Mouse (Mus musculus) testis, postnatal 10 days (tissue): Measurements from ENCODE around the gene Tmem260.

Source experiments
- DNase-seq: peaks from one replicate; pipeline ENCODE4 v3.0.0; 2021; ENCODE audit warnings: low spot score

Tmem260 gene

DNA sequence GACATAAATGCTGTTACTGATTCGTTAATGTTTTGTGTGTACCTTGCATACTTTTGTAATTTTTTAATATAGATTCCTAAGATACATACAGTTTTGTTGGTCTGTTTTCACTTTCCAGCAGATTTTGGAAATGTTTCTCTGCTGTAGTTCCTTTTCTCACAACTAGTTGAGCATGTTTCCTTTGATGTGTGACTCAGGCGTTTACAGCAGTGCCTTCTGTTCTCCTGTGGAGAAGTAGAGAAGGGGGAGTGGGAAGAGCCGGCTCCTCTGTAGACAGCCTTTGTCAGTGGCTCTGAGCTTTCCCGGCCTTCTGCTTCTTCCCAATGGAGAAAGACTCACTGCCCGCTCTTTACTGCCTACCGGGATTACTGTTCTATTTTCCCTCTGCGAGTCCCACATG is 35.7 kb downstream of the Tmem260 start:
- DNase-seq = no peak

DNA sequence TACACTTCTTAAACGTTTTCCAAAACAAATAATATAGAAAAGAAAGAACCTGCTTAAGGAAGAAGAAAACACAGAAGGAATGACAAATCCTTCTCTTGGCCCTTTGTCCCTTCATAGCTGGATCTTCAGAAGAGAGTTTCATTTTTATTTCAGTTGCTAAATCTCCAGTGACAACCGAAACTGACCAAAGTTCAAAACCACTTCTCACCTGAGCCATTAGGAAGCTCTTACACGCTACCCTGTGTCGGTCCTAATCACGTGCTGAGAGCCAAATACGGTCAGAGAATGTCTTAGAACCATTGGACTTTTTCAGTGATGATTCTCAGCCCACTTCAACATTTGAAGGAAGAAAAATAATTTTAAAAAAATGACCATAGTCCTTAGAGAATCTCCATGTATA is 36.8 kb downstream of the Tmem260 start:
- DNase-seq = no peak

DNA sequence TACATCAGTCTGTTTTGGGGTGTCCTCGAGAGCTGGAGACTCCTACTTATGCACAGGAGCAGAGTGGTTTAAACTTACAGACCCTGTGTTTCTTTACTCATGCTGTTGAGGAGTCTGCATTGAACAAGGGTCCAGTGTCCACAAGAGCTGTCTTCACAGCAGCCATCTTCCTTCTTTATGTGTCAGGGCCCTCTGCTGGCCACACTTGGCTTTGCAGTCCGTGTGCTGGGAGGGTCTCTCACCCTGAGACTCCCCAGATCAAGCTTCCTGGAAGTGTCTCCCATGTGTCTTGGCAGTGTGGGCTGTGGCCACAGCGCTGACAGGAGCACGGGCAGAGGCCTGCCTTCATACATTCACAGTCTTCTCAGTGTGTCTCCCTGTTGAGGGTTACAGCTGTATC is 48.0 kb downstream of the Tmem260 start:
- peak; percentile 63 for DNase-seq

DNA sequence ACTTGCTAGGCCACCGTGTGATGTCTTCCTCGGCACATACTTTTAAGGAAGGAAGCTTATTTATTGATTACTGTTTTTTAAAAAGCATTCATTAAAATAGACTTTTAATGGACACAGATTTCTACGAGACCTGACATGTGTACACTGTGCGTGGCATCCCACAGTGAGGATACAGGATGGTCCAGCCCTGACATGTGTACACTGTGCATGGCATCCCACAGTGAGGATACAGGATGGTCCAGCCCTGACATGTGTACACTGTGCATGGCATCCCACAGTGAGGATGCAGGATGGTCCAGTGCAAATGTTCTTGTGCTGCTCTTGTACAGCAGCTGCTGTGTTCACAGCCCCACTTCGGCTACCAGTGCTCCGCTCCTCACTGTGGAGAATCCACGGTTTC is 56.6 kb downstream of the Tmem260 start:
- DNase-seq = no peak

DNA sequence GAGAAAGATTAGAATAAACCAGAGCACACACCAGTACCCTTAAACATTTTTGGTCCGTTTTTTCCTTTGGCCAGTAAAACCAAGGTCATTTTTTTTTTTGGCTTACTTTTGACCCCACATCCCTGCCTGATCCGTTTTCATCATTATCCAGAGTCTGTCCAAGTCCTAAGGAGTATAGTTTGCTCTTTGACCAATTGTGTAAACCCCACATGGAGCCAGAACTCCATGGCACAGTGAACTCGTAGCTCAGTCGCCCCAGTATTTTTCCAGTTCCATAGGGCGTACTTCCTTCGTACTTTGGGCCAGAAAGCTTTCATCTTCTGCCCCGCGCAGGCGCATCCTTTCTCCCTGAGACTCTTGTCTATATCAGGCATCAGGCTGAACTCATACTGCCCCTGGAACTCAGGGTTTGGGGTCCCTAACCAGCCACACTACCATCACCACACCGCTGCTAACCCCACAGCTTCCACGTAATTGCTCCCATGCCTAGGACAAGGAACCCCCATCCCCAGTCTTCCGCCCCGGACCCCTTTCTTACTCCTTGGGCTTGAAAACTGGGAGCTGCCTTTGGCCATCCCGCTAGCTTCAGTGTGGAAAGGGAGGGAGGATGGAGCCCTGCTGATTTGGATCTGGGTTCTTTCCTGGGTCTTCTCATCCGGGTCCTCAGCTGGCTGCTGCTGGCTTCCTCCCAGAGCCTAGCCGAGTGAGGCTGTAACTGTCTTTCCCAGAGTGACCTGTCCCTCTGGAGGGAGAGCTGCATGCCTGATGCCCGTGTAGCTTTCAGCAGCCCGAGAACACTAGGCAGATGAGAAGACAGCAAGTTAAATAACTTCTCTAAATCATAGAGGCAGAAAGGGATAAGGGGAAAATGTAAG is 58.0 kb downstream of the Tmem260 start:
- DNase-seq = no peak

DNA sequence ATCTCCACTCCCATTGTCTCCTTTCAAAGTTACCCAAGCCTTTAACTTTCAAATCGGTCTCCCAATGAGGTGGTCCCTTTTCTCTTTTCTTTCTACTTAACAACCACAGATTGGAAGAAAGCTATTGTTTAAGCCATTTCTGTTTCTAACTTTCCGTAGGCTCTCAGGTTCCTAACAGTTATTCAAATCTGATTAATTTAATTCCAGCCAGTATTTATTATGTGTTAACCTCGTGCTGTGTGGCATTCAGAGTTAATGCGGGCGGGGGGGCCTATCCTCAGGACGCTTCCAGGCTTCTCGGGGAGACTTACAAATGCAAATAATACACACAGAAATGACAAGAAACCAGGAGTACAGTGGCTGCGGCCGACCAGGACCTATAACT is 58.6 kb downstream of the Tmem260 start:
- DNase-seq = no peak

DNA sequence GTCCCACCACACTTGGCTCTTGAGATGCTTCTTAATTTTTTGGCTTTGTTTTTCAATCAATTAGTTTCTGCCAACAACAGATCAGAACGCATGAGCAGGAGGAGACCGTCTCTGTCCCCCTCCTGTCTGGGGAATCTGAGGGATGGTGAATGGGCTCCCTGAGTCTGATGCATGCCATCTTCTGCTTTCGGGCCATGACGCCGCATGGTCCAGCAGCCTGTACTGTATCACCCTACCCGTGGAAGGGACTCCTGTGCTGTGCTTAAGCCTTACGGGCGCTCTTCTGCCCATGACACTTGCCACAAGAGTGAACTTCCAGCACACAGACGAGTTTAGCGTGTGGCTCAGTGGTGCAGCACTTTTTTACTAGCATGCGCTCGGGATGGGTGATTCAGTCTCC is 59.7 kb downstream of the Tmem260 start:
- no peak for DNase-seq

DNA sequence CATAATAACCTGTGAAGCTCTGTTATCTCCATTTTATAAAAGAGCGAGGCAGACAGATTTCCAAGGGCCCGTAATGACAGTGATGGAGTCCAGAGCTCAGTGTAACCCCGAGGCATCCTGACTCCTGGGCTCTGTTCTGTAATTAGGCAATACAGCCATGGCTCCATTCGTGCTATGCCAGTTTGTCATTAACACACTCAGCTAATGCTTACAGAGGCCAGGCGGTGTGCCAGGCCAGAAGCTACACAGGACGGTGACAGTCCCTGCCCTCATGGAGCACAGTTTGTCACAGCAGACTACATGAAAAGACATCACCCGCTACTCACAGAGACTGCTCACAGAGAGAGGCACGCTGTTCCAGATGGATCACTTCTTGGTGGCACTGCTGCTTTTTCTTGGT is 61.5 kb downstream of the Tmem260 start:
- no peak for DNase-seq

DNA sequence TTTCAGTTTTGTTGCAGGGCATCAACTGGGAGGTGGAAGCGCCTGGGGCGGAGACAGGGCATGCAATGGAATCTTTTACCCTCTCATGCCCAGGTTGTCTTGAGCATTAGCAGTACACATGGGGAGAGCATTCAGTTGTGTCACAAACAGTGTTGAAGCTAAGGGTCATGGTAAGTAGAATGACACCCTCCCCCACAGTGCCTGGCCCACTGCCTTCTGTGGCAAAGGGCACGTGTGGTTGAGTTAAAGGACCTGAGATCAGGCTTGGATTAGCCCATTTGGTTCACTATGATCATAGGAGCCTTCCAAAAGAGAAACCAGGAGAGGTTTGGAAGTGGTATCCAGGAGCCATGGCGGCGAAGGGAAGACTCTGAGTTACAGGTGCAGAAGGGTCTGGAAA is 63.2 kb downstream of the Tmem260 start:
- DNase-seq = no peak

DNA sequence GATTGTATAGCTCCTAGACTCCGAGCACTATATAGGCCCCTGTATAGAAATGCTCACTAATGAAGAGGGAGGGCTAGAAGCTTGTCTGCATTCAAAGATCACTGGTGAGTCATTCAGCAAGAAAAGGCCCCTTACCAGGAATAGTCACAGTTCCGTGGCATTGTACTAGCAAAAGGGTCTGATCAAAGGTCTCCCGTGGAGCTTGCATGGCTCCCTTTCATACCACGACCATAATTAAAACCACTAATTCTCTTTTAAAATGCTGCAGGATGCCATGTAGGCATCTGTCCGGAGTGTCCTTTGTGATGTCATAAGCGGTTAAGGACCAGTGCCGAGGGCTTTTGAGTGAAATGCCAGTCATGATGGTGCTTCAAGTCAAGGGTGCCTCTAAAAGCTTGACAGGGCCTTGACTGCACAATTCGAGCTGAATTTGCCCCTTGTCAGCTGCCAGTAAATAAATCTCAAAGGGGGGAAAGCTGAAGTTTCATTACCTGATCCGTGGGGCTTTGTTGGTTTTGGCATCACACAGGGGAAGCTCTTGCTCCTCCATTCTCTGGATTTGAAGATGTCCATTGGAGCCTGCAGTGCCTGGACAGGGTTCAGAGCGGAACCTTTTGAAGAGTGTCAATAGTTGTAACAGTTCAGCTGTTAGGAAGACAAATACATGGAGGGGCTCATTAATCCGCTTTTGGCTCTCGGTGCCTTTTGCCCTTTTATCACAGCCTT is 67.3 kb downstream of the Tmem260 start:
- no peak for DNase-seq

DNA sequence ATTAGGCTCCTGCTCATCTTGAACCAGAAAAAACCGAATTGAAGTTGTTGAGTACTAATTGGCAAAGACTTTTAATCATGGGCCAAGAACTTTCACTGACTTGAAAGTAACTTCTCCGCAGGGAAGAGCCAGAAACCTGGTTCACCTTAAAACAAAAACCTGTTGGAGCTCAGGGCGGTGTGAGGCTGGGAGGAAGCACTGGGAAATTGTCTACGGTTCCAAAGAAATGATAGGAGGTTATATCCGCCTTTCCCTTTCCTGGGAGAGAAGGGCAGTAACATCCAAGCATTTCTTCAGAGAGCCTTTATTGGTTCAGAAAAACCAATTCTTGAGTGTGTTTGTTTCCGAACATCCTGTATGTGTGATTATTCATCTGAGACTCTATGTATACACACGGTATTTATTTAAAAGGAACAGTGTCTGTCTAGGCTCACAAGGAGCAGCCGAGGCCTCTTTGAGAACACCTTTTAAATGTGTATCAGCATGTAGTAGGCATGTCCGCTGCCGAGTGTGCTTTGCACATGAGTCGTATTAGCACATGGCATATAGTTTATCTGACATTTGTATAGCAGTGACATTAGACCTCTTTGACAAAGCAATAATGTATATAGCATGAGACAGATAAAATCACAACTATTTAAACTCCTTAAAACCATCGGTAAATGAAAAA is 68.0 kb downstream of the Tmem260 start:
- DNase-seq = no peak

DNA sequence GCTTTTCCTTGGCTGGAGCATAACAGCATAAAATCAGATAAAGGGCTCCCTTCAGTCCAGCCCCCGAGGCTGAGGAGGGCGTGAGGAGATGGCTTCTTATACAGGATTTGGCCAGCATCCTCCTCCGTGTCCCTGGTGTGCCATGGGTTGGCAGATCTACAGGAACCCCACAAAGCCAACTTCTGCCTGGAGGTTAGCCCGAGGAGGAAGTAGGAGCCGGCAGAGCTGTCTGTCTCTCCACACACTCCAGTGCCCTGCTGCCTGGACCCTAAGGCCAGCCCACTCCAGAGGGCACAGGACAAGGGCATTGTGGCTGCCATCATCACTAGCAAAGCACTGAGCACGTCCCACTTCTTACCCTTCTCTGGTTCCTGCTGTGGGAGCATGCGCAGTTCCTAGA is 68.7 kb downstream of the Tmem260 start:
- DNase-seq = no peak

DNA sequence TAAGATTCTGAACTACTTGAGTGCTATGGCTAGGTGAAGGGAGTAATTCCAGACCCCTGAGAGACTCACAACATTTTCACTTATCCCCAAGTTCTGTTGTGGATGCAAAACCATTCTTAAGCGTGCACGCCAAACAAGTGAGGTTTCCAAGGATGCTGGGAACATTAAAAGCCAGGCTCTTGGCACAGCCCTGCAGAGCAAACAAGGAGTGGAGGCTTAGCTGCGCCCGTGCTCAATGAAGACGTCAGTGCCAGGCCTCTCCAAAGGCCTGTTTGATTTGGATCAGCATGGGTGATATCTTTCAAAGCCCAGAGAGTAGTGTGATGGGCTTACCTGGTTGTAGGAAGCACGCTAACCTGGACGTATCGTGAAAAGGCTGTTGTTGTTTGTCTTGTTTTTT is 69.6 kb downstream of the Tmem260 start:
- DNase-seq = no peak

DNA sequence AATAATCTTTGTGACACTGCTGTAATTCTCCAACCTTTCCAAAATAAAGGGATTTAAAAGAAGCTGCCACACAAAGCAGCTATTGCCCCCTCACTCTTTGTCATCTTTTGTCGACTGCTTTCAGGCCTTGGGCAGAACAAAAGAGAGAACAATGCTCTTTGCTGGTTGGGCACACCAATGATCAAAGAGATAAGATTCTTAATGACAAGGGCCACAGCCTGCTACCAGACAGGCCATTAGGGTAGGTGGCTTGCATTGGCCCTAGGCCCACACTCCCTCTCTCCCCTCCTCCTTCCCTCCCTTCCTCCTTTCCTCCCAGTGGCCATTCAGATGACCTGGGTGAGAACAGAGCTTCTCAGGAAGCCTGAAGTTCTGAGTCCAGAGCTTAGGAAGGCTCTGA is 77.4 kb downstream of the Tmem260 start:
- no peak for DNase-seq

DNA sequence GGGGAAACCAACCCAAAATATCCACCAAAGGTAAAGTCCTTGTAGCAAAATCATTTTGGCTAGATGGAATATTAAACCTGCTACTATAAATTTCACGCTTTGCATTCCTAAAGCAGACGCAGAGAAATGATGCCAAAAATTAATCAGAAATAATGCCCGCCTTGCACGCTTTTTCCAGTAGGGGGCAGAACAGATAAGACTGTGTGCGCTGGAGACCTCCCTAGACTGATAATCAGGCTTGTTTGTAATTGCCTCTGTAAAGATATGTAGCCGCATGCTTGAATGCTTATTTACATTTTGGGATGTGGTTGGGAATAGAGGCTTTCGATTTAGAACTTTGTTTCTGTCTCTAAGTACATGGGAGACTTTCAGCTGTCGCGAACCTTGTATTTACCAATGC is 78.2 kb downstream of the Tmem260 start:
- peak; percentile 48 for DNase-seq

DNA sequence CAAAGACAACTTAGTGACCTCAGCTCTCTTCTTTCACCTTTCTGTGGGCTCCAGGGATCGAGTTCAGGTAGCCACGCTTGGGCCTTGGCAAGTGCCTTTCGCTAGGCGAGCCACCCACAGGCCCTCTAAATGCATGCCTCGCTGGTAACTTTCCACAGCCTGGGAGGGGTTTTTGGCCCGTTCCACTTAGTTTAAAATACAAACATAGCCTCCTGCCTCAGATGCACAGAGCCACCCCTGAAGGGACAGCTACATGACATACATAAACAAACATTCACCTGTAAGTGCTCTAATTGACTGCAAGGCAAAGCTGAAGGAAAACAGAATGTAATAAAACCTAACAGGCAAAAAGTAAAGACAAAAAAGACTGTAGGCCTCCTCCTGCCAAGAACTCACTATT is 79.1 kb downstream of the Tmem260 start:
- no peak for DNase-seq

DNA sequence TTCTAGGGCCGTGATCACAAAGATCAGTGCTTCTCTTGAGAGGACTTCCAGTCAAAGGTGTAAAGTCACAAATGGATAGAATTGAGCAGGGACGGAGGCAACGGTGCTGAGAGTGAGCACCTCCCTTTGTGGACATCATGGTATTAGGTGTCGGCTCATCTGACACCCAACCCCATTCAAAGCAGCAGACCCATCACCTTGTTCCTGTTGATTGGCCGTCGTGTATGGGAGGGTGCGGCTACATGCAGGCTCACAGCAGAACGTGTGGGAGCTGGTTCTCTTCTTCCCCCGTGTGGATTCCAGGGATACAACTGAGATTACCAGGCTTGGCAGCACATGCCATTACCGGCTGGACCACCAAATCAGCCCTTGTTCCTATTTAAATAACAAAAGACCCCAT is 84.7 kb downstream of the Tmem260 start:
- DNase-seq = no peak

DNA sequence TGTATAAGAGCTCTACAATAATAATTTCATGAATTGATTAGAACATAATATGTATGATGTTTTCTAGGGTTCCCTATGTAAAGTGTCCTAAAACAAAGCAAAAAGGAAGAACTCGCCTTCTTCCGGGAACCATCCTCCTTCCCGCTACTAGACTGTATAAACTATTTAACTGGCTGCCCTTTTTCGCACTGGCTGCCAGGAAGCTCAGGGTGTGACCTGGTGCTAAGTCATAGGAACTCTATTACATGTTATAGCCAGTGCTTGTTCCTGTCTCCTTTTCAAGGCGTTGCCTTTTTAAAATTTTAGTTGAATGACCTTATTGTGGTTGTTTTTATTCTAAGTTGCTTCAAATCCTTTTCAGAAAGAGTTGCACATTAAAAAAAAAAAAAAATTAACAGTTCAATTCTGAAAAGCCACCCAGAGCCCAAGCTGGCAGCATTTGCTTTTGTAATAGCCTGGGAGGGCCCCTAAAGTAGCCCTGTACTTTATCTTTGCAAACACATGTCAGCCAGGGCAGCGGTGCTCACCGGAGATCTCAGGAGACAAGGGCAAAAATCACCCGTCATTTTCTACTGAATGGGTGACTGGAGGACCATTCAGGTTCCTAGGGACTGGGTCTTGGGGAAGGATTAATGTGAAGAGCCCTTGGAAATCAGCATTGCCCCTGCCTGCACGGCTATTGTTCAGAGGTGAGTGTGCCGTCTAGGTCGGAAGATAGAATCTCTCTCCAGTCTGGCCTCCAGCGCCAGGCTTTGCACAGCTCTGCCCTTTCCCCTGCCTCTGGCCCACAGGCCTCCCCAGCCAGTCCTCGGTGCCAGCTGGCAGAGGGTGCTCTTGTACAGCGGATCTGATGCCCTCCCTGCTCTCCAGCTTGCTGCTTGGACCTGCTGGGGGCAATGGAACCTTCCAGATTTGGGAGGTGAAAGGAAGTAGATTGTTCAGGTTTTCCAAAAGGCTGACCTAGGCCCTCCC is 92.2 kb downstream of the Tmem260 start:
- DNase-seq = peak; percentile 44

DNA sequence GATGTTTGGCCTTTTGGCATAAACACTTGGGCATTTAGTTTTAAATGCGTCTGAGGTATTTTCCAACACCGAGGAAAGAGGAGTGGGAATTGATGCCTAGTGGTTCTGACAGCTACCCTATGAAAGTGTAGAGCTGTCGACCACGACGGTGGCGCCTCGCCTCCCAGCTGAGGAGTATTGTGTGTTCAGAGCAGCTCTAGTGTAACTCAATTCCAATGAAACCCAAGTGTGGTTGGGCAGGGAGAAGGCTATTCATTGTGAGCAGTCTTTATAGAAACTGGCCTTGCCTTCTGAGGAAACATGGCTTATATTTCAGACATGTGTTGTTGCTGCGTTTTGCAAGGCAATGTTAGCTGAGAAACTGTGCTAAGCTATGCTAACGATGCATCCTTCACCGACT is 99.2 kb downstream of the Tmem260 start:
- DNase-seq = no peak

DNA sequence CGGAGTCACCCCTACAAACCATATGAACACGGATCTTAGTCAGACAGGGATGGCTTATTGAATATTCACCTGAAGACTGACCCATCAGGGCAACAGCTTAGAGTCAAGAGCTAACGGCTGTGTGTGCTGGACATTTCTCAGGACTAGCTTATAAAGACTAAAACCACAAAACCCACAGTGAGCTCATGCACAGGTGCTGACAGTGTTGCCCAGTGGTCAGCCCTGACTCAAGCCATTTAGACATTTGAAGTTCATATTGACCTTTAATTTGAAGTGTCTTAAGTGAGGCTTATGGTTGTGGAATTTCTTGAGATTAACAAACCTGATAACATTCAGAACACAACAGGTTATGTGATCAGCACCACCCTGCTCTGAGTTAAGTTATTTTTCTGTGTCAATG is 100.1 kb downstream of the Tmem260 start:
- DNase-seq = no peak

DNA sequence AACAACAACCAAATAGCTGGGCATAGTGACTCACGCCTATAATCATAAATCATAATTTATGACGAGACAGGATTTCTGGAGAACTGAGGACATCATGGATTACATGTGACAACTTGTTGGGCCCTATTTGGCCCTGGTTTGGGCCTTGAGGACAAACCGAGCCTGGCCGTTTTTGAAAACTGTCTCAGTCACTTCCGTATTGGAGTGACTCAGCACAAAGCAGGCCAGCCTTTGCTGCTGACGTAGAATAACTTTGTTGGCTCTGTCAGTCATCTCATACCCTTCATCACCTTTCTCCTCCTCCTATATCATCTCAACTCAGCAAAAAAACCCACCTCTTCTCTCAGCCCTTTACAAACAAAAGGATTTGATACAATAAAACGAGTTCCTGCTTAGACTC is 103.8 kb downstream of the Tmem260 start:
- DNase-seq = no peak

DNA sequence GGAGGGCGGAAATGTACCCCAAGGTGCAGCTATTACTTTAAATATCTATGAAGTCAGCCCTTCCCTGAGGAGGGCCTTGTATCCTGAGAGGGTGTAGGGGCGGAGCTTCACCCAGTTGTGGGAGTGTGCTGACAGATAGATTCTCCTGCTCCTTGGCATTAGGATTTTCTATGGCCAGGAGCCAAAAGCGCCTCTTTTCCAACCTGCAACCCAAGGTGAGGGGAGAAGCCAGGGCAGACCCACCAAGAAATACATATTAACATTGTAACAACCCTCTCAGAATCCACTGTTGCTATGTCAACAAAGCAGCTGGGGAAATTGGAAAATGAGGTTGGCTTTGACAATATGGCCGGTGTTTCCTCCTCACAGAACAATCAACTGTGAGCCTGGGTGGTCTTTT is 107.3 kb downstream of the Tmem260 start:
- no peak for DNase-seq
